Mouse (Mus musculus) adrenal gland, postnatal 14 days (tissue): ENCODE data around the gene Phf21b. TPM values are rescaled to one million over a fixed set of nuclear protein-coding genes. Genes with fewer than 3 reads are reported as not detected.

ENCODE experiments used
- DNase-seq: peaks from one replicate; pipeline ENCODE4 v3.0.0; 2021; ENCODE audit warnings: mixed read lengths
- long read RNA-seq, 2 experiments: library from polyadenylated mRNA; stranded (forward); transcript quantifications; one replicate each; pipeline ENCODE4 v2.0.0; 2021
- total RNA-seq: library from RNA; stranded (reverse); gene quantifications from 2 replicates; pipeline ENCODE4 v1.2.3, GENCODE M21; 2021

The Phf21b gene
- total RNA-seq, result 2.3 and 3.6 TPM in 2 replicates
- long read RNA-seq, experiment 1, partial matches to known transcripts, result 0 of 2 reads
- long read RNA-seq, experiment 1, other reads (novel, unspliced or antisense), result 2 of 2 reads
- long read RNA-seq, experiment 2, partial matches to known transcripts, result 0 of 1 reads
- long read RNA-seq, experiment 2, other reads (novel, unspliced or antisense), result 1 of 1 reads

GRCm38 (mm10) chr15:84856006-84856995 lies at the start of gene Phf21b:
Gene Phf21b, minus strand, starts transcription at chr15:84856049.
- peak; percentile 95 for DNase-seq

GRCm38 (mm10) chr15:84903843-84904385 lies 48.1 kb upstream of the Phf21b start:
- no peak for DNase-seq

GRCm38 (mm10) chr15:84898077-84898476 lies 42.2 kb upstream of the Phf21b start:
- DNase-seq, result no peak

GRCm38 (mm10) chr15:84896664-84897063 lies 40.8 kb upstream of the Phf21b start:
- no peak for DNase-seq

GRCm38 (mm10) chr15:84896216-84896615 lies 40.4 kb upstream of the Phf21b start:
- peak; percentile 43 for DNase-seq

GRCm38 (mm10) chr15:84891658-84892057 lies 35.8 kb upstream of the Phf21b start:
- DNase-seq, result peak; percentile 78

- no peak for DNase-seq
Measured at GRCm38 (mm10) chr15:84891246-84891645, 35.4 kb upstream of the Phf21b start.

GRCm38 (mm10) chr15:84888066-84888465 lies 32.2 kb upstream of the Phf21b start:
- DNase-seq, result peak; percentile 23

- no peak for DNase-seq
Measured at GRCm38 (mm10) chr15:84877029-84877815, 21.4 kb upstream of the Phf21b start.

- DNase-seq, result no peak
Measured at GRCm38 (mm10) chr15:84873867-84874266, 18.0 kb upstream of the Phf21b start.

- DNase-seq, result no peak
Measured at GRCm38 (mm10) chr15:84873079-84873478, 17.2 kb upstream of the Phf21b start.

- DNase-seq, result no peak
Measured at GRCm38 (mm10) chr15:84871802-84872201, 16.0 kb upstream of the Phf21b start.

- DNase-seq, result no peak
Measured at GRCm38 (mm10) chr15:84861911-84862310, 6.1 kb upstream of the Phf21b start.

- DNase-seq, result no peak
Measured at GRCm38 (mm10) chr15:84857623-84858022, 1.8 kb upstream of the Phf21b start.

GRCm38 (mm10) chr15:84854921-84855901 lies 638 bp downstream of the Phf21b start:
- DNase-seq, result peak; percentile 52

GRCm38 (mm10) chr15:84854171-84854811 lies 1.6 kb downstream of the Phf21b start:
- peak; percentile 55 for DNase-seq

- peak; percentile 93 for DNase-seq
Measured at GRCm38 (mm10) chr15:84853261-84854137, 2.4 kb downstream of the Phf21b start.

GRCm38 (mm10) chr15:84852457-84853070 lies 3.3 kb downstream of the Phf21b start:
- peak; percentile 30 for DNase-seq

GRCm38 (mm10) chr15:84850321-84850720 lies 5.5 kb downstream of the Phf21b start:
- peak; percentile 31 for DNase-seq
